In the genomic region with DNA sequence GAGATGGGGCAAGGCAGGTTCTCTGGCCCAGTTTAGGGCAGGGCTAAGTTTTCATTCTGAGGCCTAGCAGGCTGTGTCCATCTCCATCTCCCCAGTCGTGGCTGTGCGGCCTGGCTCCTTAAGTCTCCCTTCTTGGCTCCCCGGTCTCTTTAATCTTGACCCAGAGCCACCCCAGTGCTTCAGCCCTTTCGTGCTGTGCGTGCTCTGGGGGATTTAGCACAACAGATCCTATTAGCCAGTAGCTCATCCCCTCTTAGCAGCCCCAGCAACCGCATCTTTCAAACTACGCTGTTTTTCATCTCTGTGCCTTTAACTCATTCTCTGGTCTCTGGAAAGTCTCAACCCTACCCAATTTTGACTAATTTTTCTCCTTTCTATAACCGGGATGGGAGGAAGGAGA, we compare ENCODE assay signal across 7 mouse cellular contexts. TPM values are rescaled to one million over a fixed set of nuclear protein-coding genes. Genes with fewer than 3 reads are reported as not detected.
A peak's percentile ranks its signal among the peaks of the same experiment; 100 is the strongest.
DNase-seq lines count a peak whose midpoint lies in the region; ATAC-seq and TF ChIP-seq lines count a peak whose summit lies in the region.

A gene (minus strand): TSS at position 184 of the 400 bp plus-strand sequence.

- 63% methylated on average over 8 of the region's 8 CpGs for WGBS in forebrain, embryonic 15.5 days
- WGBS in intestine, embryonic 14.5 days = 55% methylated on average over 8 of the region's 8 CpGs
- 44% methylated on average over 8 of the region's 8 CpGs for WGBS in midbrain, postnatal 0 days

- no peak for ATAC-seq in forebrain, embryonic 15.5 days (replicated peaks)
- no peak for ATAC-seq in intestine, embryonic 14.5 days (replicated peaks; ENCODE audit: low FRiP score, low TSS enrichment, low read depth)
- no peak for ATAC-seq in midbrain, postnatal 0 days (ENCODE audit: low FRiP score)

- H3K9me3 ChIP-seq in forebrain, embryonic 15.5 days = no peaks in the 10 kb centered on the region
- H3K9me3 ChIP-seq in intestine, embryonic 14.5 days (ENCODE audit: control insufficient read depth, low read length) = no peaks in the 10 kb centered on the region
- no peaks in the 10 kb centered on the region for H3K9me3 ChIP-seq in midbrain, postnatal 0 days (ENCODE audit: low read length)

- no peak within 1 kb of the TSS for H3K4me3 ChIP-seq in forebrain, embryonic 15.5 days
- no peak within 1 kb of the TSS for H3K4me3 ChIP-seq in intestine, embryonic 14.5 days (ENCODE audit: low read depth, low read length)
- no peak within 1 kb of the TSS for H3K4me3 ChIP-seq in midbrain, postnatal 0 days (ENCODE audit: low read depth, low read length)

- no peak for DNase-seq in layer of hippocampus, adult 8-10 months (ENCODE audit: low spot score in 2 of 2)
- no peak for DNase-seq in layer of hippocampus, adult 9-10 months (ENCODE audit: low spot score)
- no peak for DNase-seq in intestine, embryonic 14.5 days (ENCODE audit: low spot score)
- DNase-seq in midbrain, postnatal 0 days (ENCODE audit: low spot score) = no peak
- DNase-seq in spleen, adult 18-20 months = no peak
- no peak for DNase-seq in kidney, postnatal 10 days

- no peaks in the 10 kb centered on the region for H3K27me3 ChIP-seq in forebrain, embryonic 15.5 days
- H3K27me3 ChIP-seq in intestine, embryonic 14.5 days (replicated peaks; ENCODE audit: control insufficient read depth, insufficient read depth, low read length) = no peaks in the 10 kb centered on the region
- H3K27me3 ChIP-seq in midbrain, postnatal 0 days (ENCODE audit: insufficient read depth, low read length) = no peaks in the 10 kb centered on the region

- H3K27ac ChIP-seq in forebrain, embryonic 15.5 days (replicated peaks) = no peak within 1 kb of the TSS
- H3K27ac ChIP-seq in intestine, embryonic 14.5 days (ENCODE audit: low read depth) = peak within 1 kb of the TSS; percentile 78
- no peak within 1 kb of the TSS for H3K27ac ChIP-seq in midbrain, postnatal 0 days (ENCODE audit: low read depth, low read length)

- peaks cover 14% of the 10 kb centered on the region for H3K4me1 ChIP-seq in forebrain, embryonic 15.5 days
- H3K4me1 ChIP-seq in intestine, embryonic 14.5 days (replicated peaks; ENCODE audit: control insufficient read depth, insufficient read depth, low read length) = peaks cover 18% of the 10 kb centered on the region
- no peaks in the 10 kb centered on the region for H3K4me1 ChIP-seq in midbrain, postnatal 0 days (ENCODE audit: insufficient read depth, low read length)

- H3K36me3 ChIP-seq in forebrain, embryonic 15.5 days = no peaks in the 10 kb centered on the region
- no peaks in the 10 kb centered on the region for H3K36me3 ChIP-seq in intestine, embryonic 14.5 days (ENCODE audit: control insufficient read depth, insufficient read depth, low read length)
- no peaks in the 10 kb centered on the region for H3K36me3 ChIP-seq in midbrain, postnatal 0 days (ENCODE audit: insufficient read depth, low read length)

- TF ChIP-seq CTCF in midbrain, postnatal 0 days (IDR thresholded peaks at IDR 0.05) = no peak

- H3K9ac ChIP-seq in forebrain, embryonic 15.5 days (replicated peaks) = no peak within 1 kb of the TSS
- H3K9ac ChIP-seq in intestine, embryonic 14.5 days (ENCODE audit: low read length) = no peak within 1 kb of the TSS
- no peak within 1 kb of the TSS for H3K9ac ChIP-seq in midbrain, postnatal 0 days (replicated peaks; ENCODE audit: low read length, poor library complexity, severe bottlenecking)

- peak within 1 kb of the TSS; percentile 33 for H3K4me2 ChIP-seq in forebrain, embryonic 15.5 days (replicated peaks)
- peak within 1 kb of the TSS; percentile 49 for H3K4me2 ChIP-seq in intestine, embryonic 14.5 days (ENCODE audit: low read length)
- peak within 1 kb of the TSS; percentile 36 for H3K4me2 ChIP-seq in midbrain, postnatal 0 days (ENCODE audit: low read depth, low read length, poor library complexity, severe bottlenecking)

RNA-seq across cellular contexts. Expression of the gene that starts here (rescaled TPM):
- 100 to 1,000 TPM; 257 to 305 (median 270) TPM for total RNA-seq in layer of hippocampus, adult 8-10 months (2022)
- 4.7 and 6.8 TPM in 2 replicates for polyA plus RNA-seq in forebrain, embryonic 15.5 days (2015; fragmentation: Nextera tagmentation; extraction: Ambion mirVana)
- polyA plus RNA-seq in intestine, embryonic 14.5 days (2014; fragmentation: Nextera tagmentation; extraction: Ambion mirVana) = 16.2 and 19.1 TPM in 2 replicates
- total RNA-seq in midbrain, postnatal 0 days (2014; rRNA removed) = 25.4 and 46.1 TPM in 2 replicates
- polyA plus RNA-seq in midbrain, postnatal 0 days (2015; fragmentation: Nextera tagmentation; extraction: Ambion mirVana) = 25.4 and 29.9 TPM in 2 replicates
